Mouse (Mus musculus): ENCODE measurements around the gene Nrtn. TPM values are rescaled to one million over a fixed set of nuclear protein-coding genes. Genes with fewer than 3 reads are reported as not detected.

Nrtn gene
- polyA plus RNA-seq, 1 experiment from 2014 or later, result 2.5 TPM

DNA sequence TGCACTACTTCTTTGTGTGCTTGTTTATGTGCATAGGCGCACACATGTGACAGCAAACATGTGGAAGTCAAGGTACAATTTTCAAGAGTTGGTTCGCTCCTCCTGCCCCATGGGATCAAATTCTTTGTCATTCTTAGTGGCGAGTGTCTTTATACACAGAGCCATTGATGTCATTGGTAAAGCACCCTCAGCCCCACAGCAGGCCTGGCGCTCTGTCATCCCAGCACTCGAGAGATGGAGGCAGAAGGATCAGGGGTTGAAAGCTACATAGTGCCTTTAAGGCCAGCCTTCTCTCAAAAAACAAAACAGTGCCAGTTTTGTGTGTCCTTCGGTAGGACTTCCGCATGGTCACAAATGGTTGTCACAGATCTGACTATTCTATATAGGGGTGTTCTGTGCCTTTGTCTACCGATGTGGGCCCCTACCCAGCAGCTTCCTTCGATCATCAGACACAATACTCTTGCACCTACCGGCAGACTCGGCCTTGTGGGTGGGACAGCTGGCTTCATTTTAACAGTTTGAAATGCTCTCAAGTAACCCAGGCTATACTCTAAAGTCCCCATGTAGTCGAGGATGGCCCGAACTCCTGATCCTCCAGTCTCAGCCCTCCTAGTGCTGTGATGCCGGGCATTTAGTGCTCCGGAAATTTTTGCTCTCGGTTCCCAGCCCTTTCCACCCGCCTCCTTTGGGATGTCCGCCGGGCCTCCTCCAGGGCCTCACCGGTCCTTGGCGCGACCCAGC lies 41.2 kb downstream of the Nrtn start:
- ATAC-seq, result peak; percentile 0
- H3K9ac ChIP-seq (ENCODE audit: low read depth, low read length), result peak overlapping the region; percentile 87
- peak overlapping the region; percentile 80 for H3K4me3 ChIP-seq (ENCODE audit: low read length)
- peaks cover 9% of the 10 kb centered on the region; the same call in 1 of the 2 replicates for H3K36me3 ChIP-seq (ENCODE audit: control insufficient read depth, insufficient read depth, low read length)
- H3K27me3 ChIP-seq (replicated peaks; ENCODE audit: control insufficient read depth, insufficient read depth, low read length), result no peaks in the 10 kb centered on the region
- WGBS, result 23% methylated on average over 22 of the region's 22 CpGs
- peaks cover 21% of the 10 kb centered on the region for H3K4me1 ChIP-seq (ENCODE audit: control insufficient read depth, insufficient read depth, low read depth, low read length)
- peak overlapping the region; percentile 81 for H3K4me2 ChIP-seq (ENCODE audit: low read length)
- H3K27ac ChIP-seq (ENCODE audit: low read depth, low read length), result peak overlapping the region; percentile 93
- H3K9me3 ChIP-seq (ENCODE audit: control insufficient read depth, low read length), result no peaks in the 10 kb centered on the region

DNA sequence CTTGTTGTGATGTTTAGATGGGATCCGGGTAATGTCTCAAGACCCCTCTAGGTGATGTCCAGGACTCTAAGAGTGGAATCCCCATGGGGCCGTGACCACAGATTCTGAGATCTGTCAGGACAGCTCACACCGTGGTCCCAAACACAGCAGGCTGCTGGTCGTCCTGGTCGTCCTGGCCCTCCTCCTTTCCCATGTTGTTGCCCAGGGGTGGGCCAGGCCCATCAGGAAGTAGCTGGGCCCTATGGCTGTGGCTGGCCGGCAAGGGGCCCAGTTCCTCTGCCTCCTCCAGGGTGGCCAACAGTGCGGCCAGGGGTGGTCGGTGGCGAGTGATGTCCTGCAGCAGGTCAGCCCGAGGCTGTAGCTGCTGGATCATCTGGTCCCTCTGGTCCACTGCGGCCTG lies 42.0 kb downstream of the Nrtn start:
- Histone ChIP-seq H3K36me3 (ENCODE audit: control insufficient read depth, insufficient read depth, low read length) (peaks cover 16% of the 10 kb centered on the region), H3K27ac (ENCODE audit: low read depth, low read length) (no peak overlapping the region), H3K4me1 (ENCODE audit: control insufficient read depth, insufficient read depth, low read depth, low read length) (peaks cover 21% of the 10 kb centered on the region), H3K4me3 (ENCODE audit: low read length) (no peak overlapping the region; the same call in 1 of the 2 replicates), H3K27me3 (replicated peaks; ENCODE audit: control insufficient read depth, insufficient read depth, low read length) (no peaks in the 10 kb centered on the region), H3K9me3 (ENCODE audit: control insufficient read depth, low read length) (no peaks in the 10 kb centered on the region), H3K9ac (ENCODE audit: low read depth, low read length) (0 out of 2 replicates have a peak overlapping the region, but pooled peaks have one; percentile 87), H3K4me2 (ENCODE audit: low read length) (peak overlapping the region; percentile 81)
- 68% methylated on average over 11 of the region's 11 CpGs for WGBS
- no peak for ATAC-seq

- ATAC-seq, result no peak
- peaks cover 64% of the 10 kb centered on the region for H3K36me3 ChIP-seq (ENCODE audit: control insufficient read depth, insufficient read depth, low read length)
- no peaks in the 10 kb centered on the region for H3K27me3 ChIP-seq (replicated peaks; ENCODE audit: control insufficient read depth, insufficient read depth, low read length)
- no peak overlapping the region for H3K4me2 ChIP-seq (ENCODE audit: low read length)
- no peak overlapping the region for H3K9ac ChIP-seq (ENCODE audit: low read depth, low read length)
- no peak overlapping the region for H3K27ac ChIP-seq (ENCODE audit: low read depth, low read length)
- no peak overlapping the region for H3K4me3 ChIP-seq (ENCODE audit: low read length)
- H3K4me1 ChIP-seq (ENCODE audit: control insufficient read depth, insufficient read depth, low read depth, low read length), result no peaks in the 10 kb centered on the region
- WGBS, result 91% methylated on average over 3 of the region's 3 CpGs
- no peaks in the 10 kb centered on the region for H3K9me3 ChIP-seq (ENCODE audit: control insufficient read depth, low read length)
Observed at GRCm38 (mm10) chr17:56709708-56710107, 47.6 kb downstream of the Nrtn start.

- no peaks in the 10 kb centered on the region for H3K4me1 ChIP-seq (ENCODE audit: control insufficient read depth, insufficient read depth, low read depth, low read length)
- no peak overlapping the region for H3K27ac ChIP-seq (ENCODE audit: low read depth, low read length)
- H3K9ac ChIP-seq (ENCODE audit: low read depth, low read length), result no peak overlapping the region
- H3K36me3 ChIP-seq (ENCODE audit: control insufficient read depth, insufficient read depth, low read length), result peaks cover 66% of the 10 kb centered on the region
- no peak overlapping the region for H3K4me3 ChIP-seq (ENCODE audit: low read length)
- H3K9me3 ChIP-seq (ENCODE audit: control insufficient read depth, low read length), result no peaks in the 10 kb centered on the region
- no peaks in the 10 kb centered on the region for H3K27me3 ChIP-seq (replicated peaks; ENCODE audit: control insufficient read depth, insufficient read depth, low read length)
- ATAC-seq, result peak; percentile 28; the same call in 1 of the 2 replicates
- no peak overlapping the region for H3K4me2 ChIP-seq (ENCODE audit: low read length)
- 68% methylated on average over 4 of the region's 4 CpGs for WGBS
Observed at GRCm38 (mm10) chr17:56708692-56709091, 48.6 kb downstream of the Nrtn start.

- Histone ChIP-seq H3K27ac (ENCODE audit: low read depth, low read length) (no peak overlapping the region), H3K9ac (ENCODE audit: low read depth, low read length) (no peak overlapping the region), H3K27me3 (replicated peaks; ENCODE audit: control insufficient read depth, insufficient read depth, low read length) (no peaks in the 10 kb centered on the region), H3K4me3 (ENCODE audit: low read length) (no peak overlapping the region), H3K36me3 (ENCODE audit: control insufficient read depth, insufficient read depth, low read length) (peaks cover 69% of the 10 kb centered on the region), H3K4me1 (ENCODE audit: control insufficient read depth, insufficient read depth, low read depth, low read length) (no peaks in the 10 kb centered on the region), H3K9me3 (ENCODE audit: control insufficient read depth, low read length) (no peaks in the 10 kb centered on the region), H3K4me2 (ENCODE audit: low read length) (no peak overlapping the region)
- no peak for ATAC-seq
- WGBS, result 94% methylated on average over 1 of the region's 1 CpGs
Observed at GRCm38 (mm10) chr17:56706515-56706914, 50.8 kb downstream of the Nrtn start.

- Histone ChIP-seq H3K27me3 (replicated peaks; ENCODE audit: control insufficient read depth, insufficient read depth, low read length) (no peaks in the 10 kb centered on the region), H3K27ac (ENCODE audit: low read depth, low read length) (no peak overlapping the region), H3K4me3 (ENCODE audit: low read length) (no peak overlapping the region), H3K9me3 (ENCODE audit: control insufficient read depth, low read length) (no peaks in the 10 kb centered on the region), H3K36me3 (ENCODE audit: control insufficient read depth, insufficient read depth, low read length) (peaks cover 65% of the 10 kb centered on the region), H3K4me1 (ENCODE audit: control insufficient read depth, insufficient read depth, low read depth, low read length) (no peaks in the 10 kb centered on the region), H3K9ac (ENCODE audit: low read depth, low read length) (no peak overlapping the region), H3K4me2 (ENCODE audit: low read length) (no peak overlapping the region)
- 88% methylated on average over 4 of the region's 4 CpGs for WGBS
- no peak for ATAC-seq
Observed at GRCm38 (mm10) chr17:56703038-56703437, 54.3 kb downstream of the Nrtn start.

Other genes with a start within 250 kb of the Nrtn start
- gene Znrf4, start 245.1 kb downstream of the Nrtn start, polyA plus RNA-seq (2015; fragmentation: Nextera tagmentation; extraction: Ambion mirVana), result not detected in 2 replicates
- 0.95 and 1.1 TPM in 2 replicates for gene Gm20219, start 203.1 kb downstream of the Nrtn start, polyA plus RNA-seq (2015; fragmentation: Nextera tagmentation; extraction: Ambion mirVana)
- 56.7 and 66.1 TPM in 2 replicates for gene Safb2, start 172.9 kb downstream of the Nrtn start, polyA plus RNA-seq (2015; fragmentation: Nextera tagmentation; extraction: Ambion mirVana)
- gene Safb, start 172.7 kb downstream of the Nrtn start, polyA plus RNA-seq (2015; fragmentation: Nextera tagmentation; extraction: Ambion mirVana), result 95.5 and 109 TPM in 2 replicates
- gene 2410015M20Rik, start 147.8 kb downstream of the Nrtn start, polyA plus RNA-seq (2015; fragmentation: Nextera tagmentation; extraction: Ambion mirVana), result 186 and 221 TPM in 2 replicates
- 823 and 876 TPM in 2 replicates for gene Rpl36, start 144.1 kb downstream of the Nrtn start, polyA plus RNA-seq (2015; fragmentation: Nextera tagmentation; extraction: Ambion mirVana)
- gene Lonp1, start 130.6 kb downstream of the Nrtn start, polyA plus RNA-seq (2015; fragmentation: Nextera tagmentation; extraction: Ambion mirVana), result 45.4 and 45.7 TPM in 2 replicates
- gene Catsperd, start 129.4 kb downstream of the Nrtn start, polyA plus RNA-seq (2015; fragmentation: Nextera tagmentation; extraction: Ambion mirVana), result 1.6 and 1.7 TPM in 2 replicates
- gene Ranbp3, start 84.2 kb downstream of the Nrtn start, polyA plus RNA-seq (2015; fragmentation: Nextera tagmentation; extraction: Ambion mirVana), result 100 and 110 TPM in 2 replicates
- gene Ndufa11, start 39.8 kb downstream of the Nrtn start, polyA plus RNA-seq (2015; fragmentation: Nextera tagmentation; extraction: Ambion mirVana), result 565 and 621 TPM in 2 replicates
- 15.1 and 16.6 TPM in 2 replicates for gene Vmac, start 39.5 kb downstream of the Nrtn start, polyA plus RNA-seq (2015; fragmentation: Nextera tagmentation; extraction: Ambion mirVana)
- 97.3 and 99.9 TPM in 2 replicates for gene Dus3l, start 7.2 kb upstream of the Nrtn start, polyA plus RNA-seq (2015; fragmentation: Nextera tagmentation; extraction: Ambion mirVana)
- 0.60 and 1.0 TPM in 2 replicates for gene Prr22, start 12.7 kb upstream of the Nrtn start, polyA plus RNA-seq (2015; fragmentation: Nextera tagmentation; extraction: Ambion mirVana)
- gene Rfx2, start 73.5 kb upstream of the Nrtn start, polyA plus RNA-seq (2015; fragmentation: Nextera tagmentation; extraction: Ambion mirVana), result 4.9 and 6.5 TPM in 2 replicates
- gene Acsbg2, start 116.9 kb upstream of the Nrtn start, polyA plus RNA-seq (2015; fragmentation: Nextera tagmentation; extraction: Ambion mirVana), result not detected in 2 replicates
- gene 1700061G19Rik, start 117.9 kb upstream of the Nrtn start, polyA plus RNA-seq (2015; fragmentation: Nextera tagmentation; extraction: Ambion mirVana), result 0.29 and 0.50 TPM in 2 replicates
- gene Mllt1, start 177.9 kb upstream of the Nrtn start, polyA plus RNA-seq (2015; fragmentation: Nextera tagmentation; extraction: Ambion mirVana), result 58.2 and 82.3 TPM in 2 replicates
- not detected in 2 replicates for gene Acer1, start 224.6 kb upstream of the Nrtn start, polyA plus RNA-seq (2015; fragmentation: Nextera tagmentation; extraction: Ambion mirVana)
- gene Clpp, start 232.8 kb upstream of the Nrtn start, polyA plus RNA-seq (2015; fragmentation: Nextera tagmentation; extraction: Ambion mirVana), result 162 and 168 TPM in 2 replicates
- gene Alkbh7, start 239.8 kb upstream of the Nrtn start, polyA plus RNA-seq (2015; fragmentation: Nextera tagmentation; extraction: Ambion mirVana), result 57.8 and 64.4 TPM in 2 replicates
- 0.64 TPM in 1 of 2 replicates, not detected in the other for gene Pspn, start 242.5 kb upstream of the Nrtn start, polyA plus RNA-seq (2015; fragmentation: Nextera tagmentation; extraction: Ambion mirVana)